Mouse (Mus musculus) embryo, embryonic 10 days (tissue): Measurements from ENCODE around the gene Il22ra1.
"Not testable (repeated sequence)": the region's sequence is repeated elsewhere in the genome, so short reads cannot be mapped to it uniquely, and the experiment has no call there.

Source experiments
- DNase-seq: peaks from one replicate; pipeline ENCODE4 v3.0.0-alpha.2; 2015; ENCODE audit warnings: low spot score

The Il22ra1 gene

DNA sequence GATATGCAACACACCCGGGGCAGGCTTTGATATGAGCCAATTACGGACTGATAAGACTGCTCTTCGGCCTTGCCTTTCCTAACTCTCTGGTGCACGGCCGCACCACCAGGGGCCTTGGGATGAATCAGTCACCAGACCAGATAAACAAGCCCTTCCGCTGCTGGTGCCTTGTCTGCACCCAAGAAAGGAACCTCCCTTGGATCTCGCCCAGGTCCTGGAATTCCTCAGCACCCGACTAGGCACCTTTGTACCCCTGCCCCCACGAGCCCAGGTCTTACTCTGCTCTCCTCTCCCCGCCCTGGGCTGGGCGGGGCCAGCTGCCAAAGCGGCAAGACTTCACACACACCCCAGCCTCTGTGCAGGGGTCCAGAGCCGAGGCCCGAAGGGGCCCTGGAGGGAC lies at the start of gene Il22ra1:
Gene Il22ra1, plus strand, starts transcription at position 356 of the 400 bp plus-strand sequence.
- no peak for DNase-seq

DNA sequence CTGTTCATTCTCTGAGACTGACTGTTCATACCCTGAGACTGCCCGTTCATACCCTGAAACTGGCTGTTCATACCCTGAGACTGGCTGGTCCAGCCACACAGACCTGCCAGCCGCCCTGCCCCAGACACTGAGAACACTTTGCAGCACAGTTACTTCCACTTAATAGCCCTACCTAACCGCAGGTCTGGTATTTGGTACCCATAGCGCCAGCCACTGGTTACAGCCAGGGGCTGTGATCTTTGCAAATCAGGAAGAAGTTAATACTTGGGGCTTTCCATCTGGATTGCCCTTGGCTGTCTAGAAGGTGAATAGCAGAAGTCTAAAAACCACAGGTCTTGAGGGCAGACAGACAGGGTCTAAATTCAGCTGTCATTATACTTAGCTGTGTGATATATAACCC lies 48.7 kb upstream of the Il22ra1 start:
- DNase-seq: no peak

DNA sequence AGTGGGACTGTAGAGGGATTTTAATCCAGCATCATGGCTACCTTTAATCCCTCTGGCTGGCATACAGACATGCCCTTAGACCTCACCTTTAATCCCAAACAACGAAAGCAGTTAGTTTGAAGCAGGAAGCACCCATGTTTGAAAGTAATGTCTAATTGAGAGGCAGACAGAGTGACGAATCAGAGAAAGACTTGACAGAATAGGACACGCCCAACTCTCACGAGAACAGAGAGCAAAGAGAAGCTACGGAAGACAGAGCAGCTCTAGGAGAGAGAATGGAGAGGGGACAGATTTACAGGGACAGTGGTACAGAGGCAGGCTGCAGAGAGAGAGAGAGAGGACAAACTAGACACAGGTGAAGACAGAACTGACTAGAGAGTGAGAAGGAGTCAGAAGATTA lies 46.2 kb upstream of the Il22ra1 start:
- DNase-seq: no peak

DNA sequence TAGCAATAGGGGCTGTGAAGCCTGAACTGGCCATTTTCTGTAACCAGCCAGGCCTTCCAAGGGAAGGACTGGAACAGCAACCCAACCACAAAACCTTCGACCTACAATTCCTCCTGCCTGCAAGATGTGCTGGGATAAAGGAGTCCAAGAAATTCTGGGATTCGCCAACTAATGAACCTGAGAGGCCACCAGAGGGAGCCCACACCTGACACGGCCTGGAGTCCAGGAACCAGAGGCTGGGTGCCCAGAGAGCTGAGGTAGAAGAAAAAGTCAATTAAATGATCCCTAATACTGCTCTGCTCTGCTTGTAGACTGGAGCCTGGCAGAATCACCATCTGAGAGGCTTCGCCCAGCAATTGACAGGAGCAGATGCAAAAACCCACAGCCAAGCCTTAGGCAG lies 44.4 kb upstream of the Il22ra1 start:
- peak; percentile 54 for DNase-seq

DNA sequence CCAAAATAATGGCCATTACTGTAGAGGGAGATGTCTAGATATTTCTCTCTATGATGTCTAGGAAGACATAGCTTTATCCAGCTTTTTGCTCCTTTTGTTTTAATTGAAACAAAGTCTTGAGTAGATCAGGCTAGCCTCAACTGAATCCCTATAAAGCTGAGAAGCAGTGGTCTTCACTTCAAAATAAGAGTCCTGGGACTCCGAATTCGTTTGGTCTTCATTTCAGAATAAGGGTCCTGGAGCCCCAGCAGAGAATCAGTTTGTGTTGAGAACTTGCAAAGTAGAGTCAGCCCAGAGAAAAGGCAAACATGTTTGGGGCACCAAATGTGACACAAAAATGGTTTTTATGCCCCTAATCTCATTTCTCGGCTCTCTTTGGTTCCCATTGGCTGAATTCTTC lies 43.2 kb upstream of the Il22ra1 start:
- peak; percentile 54 for DNase-seq

DNA sequence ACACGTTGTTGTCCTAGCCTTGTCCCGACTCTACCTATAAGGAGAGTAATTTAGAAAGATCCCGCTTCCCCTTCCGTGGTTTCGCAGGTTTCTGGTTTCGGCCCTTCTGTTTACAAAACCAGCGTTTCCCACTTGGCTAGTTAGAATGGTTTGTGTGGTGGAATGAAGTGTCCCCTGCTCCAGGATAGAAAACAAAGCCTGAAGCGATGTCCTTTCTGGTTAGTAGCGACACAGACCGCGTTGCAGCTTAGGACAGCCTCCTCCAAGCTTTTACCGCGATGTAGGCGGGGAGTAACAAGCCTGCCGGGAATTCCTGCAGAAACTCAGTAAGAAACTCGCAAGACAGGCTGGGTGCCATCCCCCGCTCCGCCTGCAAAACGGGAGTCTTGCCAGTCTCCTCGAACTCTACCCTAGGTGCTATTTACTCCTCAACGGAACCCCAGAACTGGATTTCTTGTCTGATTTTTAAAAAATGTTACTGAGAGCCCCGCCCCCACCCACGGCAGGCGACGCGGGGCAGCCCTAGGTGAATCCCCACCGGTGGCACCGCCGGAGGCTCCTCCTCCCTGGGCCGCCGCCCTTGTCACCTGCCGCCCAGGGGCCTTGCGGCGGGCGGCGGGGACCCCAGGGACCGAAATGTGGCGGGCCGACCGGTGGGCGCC lies 41.9 kb upstream of the Il22ra1 start, which contains the start of gene Ifnlr1:
Gene Ifnlr1, plus strand, starts transcription at position 382 of the 662 bp plus-strand sequence.
- DNase-seq: peak; percentile 61

DNA sequence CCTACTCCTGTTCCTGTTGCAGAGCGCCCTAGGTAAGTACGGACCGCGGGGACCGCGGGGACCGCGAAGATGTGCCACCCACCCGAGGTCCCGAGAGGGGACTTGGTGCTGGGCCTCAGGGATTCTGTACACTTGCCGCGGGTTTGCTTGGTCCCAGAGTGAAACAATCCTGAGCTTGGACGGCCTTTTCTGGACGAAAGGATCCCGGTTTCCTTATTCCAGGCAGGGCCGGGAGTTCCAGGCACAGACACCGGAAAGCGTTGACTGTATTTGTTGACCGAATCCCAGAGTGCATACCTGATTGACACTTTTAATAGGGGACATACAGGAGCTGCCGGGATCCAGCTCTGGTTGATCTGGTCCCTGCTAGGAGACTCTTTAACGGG lies 41.4 kb upstream of the Il22ra1 start:
- DNase-seq: peak; percentile 33

DNA sequence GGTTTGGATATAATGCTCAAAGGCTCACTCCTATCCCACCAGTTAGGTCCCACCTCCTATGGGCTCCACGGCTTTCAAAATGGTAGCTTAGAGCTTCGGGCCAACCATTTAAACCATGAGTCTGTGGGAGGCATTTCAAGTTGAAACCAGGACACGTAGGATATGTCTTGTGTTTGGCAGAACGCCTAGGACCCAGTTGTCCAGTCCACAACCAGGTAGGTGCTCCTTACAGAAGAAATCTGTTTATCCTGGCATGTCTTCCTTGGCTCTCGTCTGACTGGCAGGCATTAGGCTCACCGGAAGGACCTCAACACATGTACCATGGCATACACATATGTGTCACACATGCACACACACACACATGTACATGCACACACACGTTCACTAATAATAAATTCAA lies 38.2 kb upstream of the Il22ra1 start:
- no peak for DNase-seq

DNA sequence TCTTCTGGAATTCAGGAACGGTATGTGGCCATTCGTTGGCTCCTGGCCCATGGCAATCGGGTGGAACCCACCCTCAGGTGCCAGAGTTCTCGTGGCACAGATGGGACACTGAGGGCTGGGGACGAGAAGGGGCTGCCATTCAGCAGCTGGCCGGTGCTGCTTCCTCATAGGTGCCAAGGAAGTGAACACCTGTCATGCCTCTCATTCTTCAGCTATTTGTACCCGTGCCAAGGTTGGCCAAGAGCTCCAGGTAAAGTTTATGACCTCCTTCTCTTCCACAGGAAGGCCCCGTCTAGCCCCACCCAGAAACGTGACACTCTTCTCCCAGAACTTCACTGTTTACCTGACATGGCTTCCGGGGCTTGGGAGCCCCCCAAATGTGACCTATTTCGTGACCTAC lies 37.7 kb upstream of the Il22ra1 start:
- DNase-seq: no peak

DNA sequence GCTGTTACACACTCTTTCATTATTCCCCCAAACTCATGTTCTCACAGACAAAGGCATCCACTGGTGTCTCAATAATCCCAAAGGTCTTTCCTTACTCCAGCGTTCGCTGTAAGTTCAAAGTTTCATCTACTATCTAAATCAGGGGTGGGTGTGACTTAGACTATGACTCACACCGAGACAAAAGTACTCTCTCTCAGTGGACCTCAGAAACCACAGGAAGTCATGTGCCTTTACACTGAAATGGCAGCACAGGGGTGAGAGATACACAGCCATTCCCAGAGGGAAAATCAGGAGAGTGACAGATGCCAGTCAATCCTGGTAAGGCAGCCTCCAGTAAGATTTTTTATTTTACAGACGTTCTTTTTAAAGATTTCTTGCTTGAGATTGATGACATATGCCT lies 35.1 kb upstream of the Il22ra1 start:
- no peak for DNase-seq

DNA sequence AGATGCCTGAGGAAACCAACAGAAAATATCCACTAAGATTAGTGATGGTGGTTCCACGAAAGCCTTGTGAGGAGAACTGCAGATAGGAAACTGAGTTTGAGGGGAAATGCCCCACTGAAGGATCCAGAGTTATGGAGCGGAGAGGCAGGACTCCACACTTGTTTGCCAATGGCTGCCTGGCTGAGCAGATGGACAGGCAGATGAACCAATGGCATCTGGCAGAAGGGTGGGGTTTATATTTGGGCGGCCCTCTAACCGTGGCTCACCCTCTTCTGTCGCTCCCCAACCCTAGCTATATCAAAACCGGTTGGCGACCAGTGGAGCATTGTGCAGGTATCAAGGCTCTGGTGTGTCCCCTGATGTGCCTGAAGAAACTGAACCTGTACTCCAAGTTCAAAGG lies 29.5 kb upstream of the Il22ra1 start:
- DNase-seq: no peak

DNA sequence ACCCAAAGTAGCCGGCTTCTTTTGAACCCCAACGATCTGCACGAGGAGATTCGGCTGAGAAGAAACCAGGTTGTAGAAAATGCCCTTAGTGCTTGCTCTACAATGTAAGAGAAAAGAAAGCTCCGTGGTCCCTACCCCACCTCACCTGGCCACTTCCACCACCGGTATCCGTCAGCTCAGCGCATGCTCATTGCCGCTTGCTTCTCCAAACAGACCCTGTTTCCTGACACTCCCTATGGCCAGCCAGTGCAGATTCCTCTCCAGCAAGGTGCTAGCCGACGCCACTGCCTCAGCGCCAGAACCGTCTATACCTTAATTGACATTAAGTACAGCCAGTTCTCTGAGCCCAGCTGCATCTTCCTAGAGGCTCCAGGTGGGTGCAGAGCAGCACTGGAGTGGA lies 24.5 kb upstream of the Il22ra1 start:
- DNase-seq: no peak

DNA sequence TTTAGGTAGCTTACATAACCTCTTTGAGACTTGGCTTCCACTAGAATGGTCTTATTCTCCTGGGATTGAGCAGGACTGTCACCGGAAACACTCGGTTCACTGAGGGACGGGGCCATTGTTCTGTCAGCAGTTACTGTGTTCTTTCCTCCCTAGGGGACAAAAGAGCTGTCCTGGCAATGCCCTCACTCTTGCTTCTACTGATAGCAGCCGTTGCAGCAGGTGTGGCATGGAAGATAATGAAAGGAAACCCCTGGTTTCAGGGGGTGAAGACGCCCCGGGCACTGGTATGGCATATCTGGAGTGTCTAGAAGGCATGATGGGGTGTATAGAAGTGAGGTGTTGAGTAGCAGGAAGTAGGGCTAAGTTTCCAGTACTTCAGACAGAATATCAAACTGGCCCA lies 24.0 kb upstream of the Il22ra1 start:
- DNase-seq: no peak

DNA sequence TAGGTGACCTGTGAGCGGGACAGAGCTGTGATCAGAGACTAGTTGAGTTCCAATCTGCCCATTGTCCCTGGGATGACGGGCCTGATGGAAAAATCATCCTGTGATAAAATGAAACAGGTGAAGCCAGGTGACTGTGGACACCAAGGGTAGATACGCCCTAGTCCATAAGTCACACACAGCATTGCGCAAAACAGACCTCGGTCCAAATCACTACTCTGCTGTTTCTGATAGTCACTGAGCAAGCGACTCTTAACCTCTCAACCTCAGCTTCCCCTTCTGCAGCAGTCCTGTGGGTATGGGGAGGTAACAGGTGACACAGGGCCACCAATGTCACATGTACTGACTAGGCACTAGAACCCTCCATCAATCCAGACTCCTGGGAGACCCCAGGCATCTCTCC lies 21.9 kb upstream of the Il22ra1 start:
- no peak for DNase-seq

DNA sequence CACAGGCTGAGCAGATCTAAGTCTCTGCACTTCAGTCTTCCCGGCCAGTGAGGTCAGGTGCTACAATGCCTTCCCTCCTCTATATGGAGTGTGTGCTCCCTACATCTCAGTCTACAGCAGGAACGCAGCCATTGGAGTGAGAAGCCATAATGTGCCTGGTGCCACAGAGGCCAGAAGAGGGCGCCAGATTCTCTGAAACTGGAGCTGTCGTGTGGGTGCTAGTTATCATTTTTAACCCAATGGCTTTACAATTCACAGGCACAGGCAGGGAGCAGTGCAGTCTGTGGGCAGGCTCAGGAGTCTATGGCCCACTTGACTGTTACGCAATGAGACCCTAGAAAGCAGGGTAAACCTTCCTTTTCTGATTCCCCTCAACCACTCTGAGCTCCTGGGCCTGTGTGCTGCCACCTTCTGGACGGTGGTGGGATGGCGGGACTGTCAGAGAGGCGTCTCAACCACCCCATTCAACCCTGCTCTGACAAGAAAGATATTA lies 18.9 kb upstream of the Il22ra1 start:
- peak; percentile 85 for DNase-seq

DNA sequence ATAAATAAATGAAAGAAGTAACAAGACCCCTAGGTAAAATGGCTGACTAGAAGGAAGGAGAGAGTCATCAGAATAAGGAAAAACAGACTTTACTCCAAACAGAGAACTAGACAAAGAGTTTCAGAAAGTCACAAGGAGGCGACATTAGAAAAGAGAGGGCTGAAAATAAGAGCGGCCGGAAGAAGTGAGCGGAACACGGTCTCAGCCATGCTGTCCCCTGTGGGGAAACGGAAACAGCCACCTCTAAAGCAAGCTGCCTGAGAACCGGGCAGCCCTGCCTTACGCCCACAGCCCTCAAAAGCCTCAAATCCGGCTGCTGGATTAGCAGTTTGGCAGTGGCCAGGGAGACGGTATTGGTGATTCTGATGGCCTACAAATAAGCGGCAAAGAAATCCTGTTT lies 18.4 kb upstream of the Il22ra1 start:
- no peak for DNase-seq

DNA sequence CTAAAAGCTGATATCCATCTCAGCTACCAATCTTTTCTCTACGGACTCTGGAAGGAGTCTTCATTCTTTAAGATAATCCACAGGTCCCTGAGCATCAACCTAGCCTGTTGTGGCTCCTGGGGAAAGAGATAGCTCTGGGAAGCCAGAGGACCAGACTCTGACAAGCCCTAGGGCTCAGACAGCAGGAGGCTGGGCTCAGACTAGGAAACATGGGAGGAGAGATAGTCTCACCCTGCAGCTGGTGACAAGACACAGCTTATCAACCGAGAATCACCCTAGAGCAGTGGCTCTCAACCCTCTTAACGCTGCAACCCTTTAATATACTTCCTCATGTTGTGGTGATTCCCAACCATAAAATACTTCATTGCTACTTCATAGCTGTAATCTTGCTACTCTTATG lies 17.6 kb upstream of the Il22ra1 start:
- no peak for DNase-seq

DNA sequence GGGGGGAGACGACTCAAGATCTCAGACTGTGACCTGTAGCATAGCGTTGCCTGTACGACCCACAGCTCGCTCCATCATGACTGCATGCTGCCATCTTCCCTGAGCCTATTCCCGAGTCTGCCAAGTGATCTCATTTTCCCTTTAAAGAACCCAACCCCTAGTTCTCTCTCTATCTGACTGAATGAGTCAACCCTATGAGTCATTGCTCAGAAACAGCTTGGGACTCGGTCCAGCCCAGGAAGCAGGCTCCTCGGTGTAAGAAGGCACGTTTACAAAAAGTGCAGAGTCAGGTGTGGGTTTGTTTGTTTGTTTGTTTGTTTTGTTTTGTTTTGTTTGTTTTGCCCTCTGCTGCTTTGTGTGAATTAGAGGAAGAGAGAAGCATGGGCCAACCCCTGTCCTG lies 13.2 kb upstream of the Il22ra1 start:
- no peak for DNase-seq

DNA sequence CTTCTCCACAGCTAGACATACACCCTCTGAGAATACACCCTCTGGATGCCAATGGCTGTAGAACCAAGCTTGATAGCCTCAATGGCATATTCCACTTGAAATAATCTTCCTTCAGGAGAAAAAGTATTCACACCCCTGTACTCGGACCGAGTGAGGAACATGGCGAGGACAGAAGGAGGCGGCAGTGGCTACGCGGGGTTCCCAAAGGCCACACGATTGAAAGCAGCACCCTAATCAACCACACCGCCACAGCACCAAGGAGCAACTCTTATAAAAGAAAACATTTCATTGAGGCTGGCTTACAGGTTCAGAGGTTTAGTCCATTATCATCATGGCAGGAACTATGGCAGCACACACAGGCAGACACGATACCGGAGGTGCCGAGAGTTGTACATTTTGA lies 11.5 kb upstream of the Il22ra1 start:
- DNase-seq: not testable (repeated sequence)

DNA sequence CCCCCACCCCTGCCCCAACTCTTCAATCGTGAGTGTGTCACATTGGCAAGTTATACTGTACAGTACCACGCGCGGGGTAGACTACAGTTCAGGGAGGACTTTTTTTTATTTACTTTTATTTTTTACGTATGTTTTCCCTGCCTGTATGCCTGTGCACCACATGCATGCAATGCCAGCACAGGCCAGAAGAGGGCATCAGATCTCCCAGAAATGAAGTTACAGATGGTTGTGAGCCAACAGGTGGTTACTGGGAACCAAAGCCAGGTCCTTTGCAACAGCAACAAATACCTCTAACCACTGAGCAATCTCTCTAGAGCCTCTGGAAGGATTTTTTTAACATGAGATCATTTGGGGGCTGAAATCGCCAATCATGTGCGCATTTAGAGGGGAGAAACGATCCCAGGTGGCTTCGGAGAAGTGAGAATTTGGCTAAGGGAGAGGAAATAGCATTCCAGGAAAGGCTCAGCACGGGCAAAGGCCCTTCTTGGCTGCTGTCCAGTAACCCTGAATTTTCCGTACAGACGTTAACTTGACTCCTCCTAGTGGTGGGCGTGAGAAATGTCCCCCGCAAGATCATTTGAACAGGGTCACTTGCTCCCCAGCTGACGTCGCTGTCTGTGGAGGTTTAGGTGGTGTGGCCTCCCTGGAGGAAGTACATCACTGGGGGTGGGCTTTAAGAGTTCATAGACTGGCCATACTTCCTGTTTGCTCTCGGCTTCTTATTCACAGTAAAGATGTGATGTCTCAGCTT lies 5.3 kb upstream of the Il22ra1 start:
- no peak for DNase-seq

DNA sequence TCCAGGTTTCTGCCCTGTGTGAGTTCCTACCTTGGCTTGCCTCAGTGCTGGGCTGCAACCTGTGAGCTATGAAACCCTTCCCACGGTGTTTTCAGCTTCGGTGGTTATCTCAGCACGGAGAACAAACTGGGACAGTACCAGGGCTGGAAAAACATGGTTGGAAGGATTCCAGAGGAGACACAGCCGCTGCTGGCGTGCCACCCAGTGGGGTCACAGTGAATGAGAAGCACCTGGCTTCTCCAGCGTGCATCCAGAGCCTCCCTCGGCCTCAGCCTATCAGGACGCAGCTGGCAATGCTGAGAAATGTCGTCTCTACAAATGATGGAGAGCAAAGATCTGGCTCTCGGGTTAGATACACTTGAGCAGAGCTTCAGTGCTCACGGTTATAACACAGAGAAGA lies 1.6 kb upstream of the Il22ra1 start:
- DNase-seq: no peak

DNA sequence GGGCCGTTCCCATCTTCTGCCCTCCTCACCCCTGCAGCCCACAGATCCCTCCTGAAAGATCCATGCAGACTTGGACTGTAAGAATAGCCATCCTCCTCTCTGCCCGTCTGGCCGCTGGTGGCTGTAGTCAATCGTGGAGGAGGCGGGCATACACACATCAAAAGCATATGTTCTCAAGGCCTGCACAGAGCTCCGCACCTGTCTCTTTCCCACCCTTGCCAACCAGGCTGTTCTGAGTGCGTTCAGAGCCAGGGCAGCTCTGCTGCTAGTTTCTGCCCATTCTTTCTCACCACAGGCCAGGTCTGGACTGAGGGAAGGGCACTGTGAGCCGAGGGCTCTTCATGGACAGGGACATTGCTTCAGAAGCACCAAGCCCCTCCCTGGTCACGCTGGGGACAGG lies 2.2 kb downstream of the Il22ra1 start:
- no peak for DNase-seq

DNA sequence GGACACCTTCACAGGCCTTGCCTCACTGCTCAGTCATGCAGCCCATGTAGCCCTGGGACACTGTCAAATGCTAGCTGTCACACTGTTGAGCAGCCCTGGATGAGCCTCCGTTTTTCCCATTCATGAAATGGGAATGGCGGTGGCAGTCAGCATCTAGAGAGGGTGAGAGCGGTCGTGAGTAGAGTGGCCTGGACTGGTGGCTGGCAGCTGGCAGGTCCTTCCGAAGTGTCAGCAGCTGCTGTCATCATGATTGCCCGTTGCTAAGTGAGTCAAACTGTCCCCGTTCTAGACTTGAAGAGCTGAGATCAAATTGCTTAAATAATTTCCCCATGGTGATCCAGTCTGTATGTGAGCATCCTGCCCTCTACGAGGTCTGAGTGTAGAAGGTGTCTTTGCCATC lies 3.0 kb downstream of the Il22ra1 start:
- DNase-seq: no peak

DNA sequence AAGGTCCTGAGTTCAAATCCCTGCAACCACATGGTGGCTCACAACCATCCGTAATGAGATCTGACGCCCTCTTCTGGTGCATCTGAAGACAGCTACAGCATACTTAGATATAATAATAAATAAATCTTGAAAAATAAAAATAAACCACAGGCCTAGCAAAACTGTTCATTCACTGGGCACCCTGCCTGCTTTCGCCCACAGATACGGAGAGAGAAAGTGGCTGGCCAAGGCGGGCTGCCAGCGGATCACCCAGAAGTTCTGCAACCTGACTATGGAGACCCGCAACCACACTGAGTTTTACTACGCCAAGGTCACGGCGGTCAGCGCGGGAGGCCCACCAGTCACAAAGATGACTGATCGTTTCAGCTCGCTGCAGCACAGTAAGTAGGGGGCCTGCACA lies 5.9 kb downstream of the Il22ra1 start:
- no peak for DNase-seq
